Mouse (Mus musculus): ENCODE measurements around the gene Diras2.

DNA sequence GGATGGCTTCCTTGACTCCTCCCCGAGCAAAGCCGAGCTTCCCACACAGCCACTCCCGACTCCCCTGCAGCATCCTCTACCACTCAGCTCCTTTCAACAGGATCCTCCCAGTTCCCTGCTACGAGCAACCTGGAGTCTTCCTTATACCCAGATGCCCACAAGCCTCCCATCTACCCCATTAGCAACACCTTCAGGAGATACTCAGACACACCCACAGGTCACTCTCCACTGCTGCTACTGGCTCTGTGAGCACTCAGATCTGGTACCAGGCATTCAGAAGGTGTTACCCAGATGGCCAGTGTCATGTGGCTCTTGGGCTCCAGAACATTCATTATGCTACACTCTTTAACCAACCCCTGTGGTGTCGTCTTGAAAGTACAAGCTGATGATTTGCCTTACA, 11.7 kb downstream of the Diras2 start:
- TF ChIP-seq CTCF (IDR thresholded peaks at IDR 0.05; ENCODE audit: low read depth, low read length) (no peak), POLR2A (IDR thresholded peaks at IDR 0.05; ENCODE audit: extremely low read depth, insufficient read depth, low read length) (no peak)
